Mouse (Mus musculus): ENCODE results near the gene Ctrc.
A peak's percentile ranks its signal among the peaks of the same experiment; 100 is the strongest.

The Ctrc gene

DNA sequence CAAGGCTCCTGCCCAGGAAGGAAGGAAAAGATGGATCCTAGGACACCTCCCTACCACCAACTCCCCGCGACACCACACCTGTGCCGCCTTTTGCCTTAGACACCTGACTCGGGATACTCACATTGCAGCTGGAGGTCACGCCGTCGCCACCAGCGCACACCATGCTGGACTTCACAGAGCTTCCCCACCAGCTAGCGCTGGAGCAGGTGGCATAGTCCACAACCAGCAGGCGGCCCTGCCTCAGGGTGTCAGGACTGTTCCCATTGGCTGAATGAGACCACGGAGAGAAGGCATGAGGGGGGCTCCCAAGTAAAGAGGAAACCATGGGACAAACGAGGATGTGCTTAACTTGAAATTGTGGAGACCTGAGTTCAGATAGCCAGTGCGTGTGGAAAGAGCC is 27.3 kb downstream of the Ctrc start:
- no peak for DNase-seq

DNA sequence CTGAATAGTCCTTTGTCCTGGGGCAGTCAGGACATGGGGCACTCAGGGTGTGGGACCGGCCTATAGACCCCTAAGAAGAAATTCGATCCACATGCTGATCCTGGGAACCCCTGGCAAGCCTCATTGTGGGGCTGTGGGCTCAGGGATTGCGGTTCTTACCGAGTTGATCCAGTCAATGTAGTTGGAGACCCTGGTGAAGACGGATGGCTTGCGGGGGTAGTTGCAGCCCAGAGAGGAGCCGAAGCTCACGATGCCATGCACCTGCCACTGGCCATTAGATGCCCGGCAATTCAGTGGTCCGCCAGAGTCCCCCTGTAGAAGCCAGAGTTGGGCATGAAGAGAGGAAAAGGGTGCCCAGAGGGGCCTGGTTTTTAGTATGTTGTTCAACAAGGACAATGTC is 28.5 kb downstream of the Ctrc start:
- no peak for DNase-seq

DNA sequence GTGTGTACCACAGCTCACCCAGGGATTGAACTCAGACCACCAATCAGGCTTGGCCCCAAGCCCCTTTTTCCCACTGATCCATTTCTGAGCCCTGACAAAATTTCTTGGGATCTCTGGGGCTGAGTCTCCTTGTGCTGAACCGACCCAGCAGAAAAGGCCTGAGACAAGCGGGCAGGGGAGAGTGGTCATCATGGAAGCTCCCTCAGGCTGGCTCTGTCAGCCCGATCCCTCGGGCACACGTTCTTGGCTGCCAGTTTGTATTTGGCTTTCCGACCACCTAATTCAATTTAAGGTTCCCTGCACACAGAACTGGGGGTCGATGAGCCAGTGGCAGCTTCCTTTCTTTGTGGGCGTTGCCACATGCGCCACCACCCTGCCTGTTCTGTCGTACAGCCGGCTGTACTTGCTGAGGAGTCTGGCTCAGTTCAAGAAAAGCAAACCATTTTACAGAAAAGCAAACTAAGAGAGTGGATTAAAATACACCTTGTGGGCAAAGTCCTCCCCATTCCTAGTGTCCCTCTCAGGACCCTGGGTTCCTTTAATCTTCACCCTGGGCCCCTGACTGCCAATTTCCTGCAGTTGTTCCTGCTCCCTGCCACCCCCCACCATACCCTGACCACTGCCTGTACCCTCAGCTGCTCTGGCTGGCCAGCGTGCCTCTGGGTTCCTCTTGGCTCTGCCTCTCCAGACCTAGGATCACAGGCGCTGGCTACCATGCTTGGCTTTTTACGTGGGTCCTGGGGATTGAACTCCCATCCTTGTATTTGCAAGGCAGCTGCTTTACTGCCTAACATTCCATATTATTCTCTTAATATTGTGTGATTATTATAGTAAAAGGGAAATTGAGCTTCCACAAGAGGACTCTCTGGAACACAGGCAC is 29.1 kb downstream of the Ctrc start:
- no peak for DNase-seq

DNA sequence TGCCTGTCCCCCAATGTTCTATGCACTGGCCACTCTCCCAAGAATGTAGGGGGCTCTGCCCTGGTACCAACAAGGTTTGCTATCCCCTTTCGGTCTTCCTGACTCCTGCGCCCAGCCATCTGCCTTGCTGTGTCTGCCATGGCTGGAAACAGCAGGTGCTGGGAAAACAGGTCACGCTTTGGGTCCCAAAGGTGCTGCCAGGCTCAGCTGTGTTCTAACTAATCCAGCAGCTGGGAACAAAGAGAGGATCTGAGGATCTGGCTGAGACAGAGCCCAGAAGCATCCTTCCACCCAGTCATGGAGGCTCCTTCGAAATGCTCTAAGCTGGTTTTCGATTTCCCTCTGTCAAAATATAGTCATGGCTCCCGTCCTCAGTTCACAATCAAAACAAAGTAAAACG is 29.9 kb downstream of the Ctrc start:
- no peak for DNase-seq

DNA sequence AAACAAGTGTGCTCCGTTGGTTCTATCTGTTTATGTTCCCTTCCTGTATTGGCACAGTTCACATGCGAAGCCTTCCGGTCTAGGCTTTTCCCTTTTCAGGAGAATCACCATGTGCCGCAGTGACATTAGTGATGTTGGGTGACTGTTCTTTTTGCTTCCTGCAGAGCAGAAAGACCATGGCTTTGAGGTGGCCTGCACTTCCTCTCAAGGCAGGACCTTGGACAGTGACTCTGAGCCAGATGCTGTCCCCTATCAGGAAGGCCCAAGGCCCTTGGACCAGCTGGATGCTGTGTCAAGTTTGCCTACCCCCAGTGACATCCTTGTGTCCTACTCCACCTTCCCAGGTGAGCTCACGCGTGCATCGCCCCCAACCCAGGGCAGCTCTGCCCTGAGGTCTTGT is 34.8 kb downstream of the Ctrc start:
- no peak for DNase-seq

DNA sequence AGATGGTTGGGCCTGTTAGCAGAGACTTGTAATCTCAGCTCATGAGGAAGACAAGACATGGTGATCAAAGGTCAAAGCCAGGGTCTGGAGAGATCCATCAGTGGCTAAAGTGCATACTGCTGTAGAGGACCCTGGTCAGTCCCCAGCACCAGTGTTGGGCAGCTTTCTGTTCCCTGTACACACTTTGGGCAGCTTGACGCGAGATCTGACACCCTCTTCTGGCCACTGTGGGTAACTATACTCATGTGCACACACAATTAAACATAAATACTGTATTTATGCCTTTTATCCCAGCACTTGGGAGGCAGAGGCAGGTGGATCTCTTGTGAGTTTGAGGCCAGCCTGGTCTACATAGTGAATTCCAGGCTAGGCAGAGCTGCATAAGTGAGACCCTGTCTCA is 35.2 kb downstream of the Ctrc start:
- no peak for DNase-seq

DNA sequence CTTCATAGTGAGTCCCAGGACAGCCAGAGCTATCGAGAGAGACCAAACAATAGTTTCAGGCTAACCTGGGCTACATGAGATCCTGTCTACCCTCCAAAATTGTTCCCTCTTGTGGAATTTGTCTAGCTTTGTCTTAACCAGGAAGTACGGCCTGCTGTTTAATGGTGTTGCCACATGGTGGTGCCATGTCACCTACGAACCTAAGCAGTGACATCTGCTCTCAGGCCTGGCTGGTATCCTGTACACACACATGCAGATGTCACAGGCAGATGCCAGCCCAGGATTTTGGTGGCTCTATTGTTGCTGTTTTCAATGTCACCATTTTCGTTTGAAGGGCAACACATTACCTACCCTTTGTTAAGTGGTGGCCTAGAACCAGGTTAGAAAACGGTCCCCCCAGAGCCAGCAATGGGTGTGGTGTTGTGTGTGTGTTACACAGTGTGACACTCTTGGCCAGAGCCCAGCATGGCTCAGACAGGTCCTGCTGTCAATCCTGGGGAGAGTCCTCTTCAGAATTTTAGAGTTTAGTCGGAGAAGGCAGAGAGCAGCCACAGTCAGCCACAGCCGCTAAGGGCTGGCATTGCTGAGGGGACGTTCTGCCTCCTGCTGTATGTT is 36.2 kb downstream of the Ctrc start:
- DNase-seq, result peak in 1 of 2 experiments; percentile 37

DNA sequence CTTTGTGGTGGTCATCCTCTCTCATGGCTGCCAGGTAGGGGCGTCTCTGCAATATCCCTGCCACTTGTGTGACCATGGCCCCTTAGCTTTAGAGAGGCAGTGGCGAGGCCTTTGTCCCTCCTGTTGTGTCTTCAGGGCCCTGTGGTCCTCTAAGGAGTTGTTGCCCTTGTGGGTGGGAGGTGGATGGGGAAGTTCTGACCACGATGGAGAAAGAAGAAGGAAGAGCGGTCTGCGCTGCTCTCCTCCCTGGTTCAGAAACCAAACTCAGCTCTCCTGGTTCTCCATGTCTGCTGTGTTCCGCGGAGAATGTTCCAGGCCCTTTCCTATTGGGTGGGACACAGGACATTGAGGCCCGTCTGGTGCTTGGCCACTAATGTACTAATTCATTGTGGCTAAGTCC is 40.3 kb downstream of the Ctrc start:
- no peak for DNase-seq

DNA sequence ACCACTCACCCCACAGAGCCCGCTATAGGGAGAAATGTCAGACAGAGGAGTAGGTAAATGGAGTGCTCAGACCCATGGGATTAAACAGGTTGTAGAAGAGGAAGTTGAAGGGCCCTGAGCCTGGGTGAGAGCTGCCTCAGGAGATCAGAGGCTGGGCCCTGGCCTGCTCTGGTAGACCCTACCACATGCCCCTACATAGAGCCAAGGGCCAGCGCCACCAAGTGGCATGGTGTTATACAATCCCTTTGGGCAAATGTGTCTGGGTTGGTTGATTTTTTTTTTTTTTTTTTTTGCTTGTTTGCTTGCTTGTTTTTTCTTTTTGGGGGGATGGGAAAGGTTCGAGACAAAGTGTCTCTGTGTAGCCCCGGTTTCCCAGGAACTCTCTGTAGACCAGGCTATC is 42.1 kb downstream of the Ctrc start:
- DNase-seq, result peak in 1 of 2 experiments; percentile 38

DNA sequence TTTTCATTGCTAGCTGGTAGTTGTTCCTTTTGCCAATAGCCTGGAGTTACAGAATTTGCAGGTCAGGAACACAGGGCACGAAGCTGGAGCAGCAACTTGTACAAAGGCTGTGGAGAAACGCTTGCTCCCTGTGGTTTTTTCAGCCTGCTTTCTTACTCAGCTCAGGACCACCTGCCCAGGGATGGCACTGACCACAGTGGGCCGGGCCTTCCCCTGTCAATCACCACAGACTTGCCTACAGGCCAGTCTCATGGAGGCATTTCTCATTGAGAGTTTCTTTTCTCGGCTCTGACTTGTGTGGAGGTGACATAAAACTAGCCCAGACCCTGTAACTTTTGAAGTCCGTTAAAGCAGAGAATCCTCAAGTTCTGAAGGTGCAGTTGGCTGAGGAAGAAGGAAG is 48.6 kb downstream of the Ctrc start:
- no peak for DNase-seq

DNA sequence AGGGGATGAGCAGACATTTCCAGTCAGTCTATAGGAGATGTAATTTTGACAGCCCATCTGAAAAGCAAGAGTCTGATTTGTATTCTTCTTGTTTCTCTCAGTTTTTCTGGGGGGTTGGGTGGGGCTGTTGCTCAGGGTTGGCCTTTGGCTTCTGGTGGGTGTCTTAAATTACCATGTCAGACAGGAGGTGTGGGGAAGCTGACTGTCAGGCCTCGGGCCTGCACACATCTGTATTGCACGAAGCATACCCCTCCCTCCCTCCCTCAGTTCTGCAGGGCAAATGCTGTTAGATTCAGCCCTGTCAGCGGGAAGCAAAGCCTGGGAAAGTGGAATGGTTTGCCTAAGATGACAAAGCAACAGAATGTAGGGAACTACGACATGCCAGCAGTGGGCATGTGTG is 49.2 kb downstream of the Ctrc start:
- DNase-seq, result no peak

DNA sequence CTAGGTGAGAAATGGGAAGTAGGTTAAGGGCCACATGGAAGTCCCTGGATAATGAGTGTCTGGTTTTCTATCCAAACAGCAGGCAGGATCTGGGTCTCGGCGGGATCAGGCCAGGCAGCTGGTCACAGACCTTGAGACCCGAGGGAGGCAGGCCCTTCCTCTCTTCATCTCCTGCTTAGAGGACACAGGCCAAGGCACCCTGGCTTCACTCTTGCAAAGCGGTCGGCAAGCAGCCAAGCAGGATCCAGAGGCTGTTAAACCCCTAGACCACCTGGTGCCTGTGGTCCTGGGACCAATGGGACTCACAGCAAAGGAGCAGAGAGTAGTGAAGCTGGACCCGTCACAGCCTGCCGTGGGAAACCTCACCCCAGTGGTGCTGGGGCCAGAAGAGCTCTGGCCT is 49.8 kb downstream of the Ctrc start:
- peak in 1 of 2 experiments; percentile 49 for DNase-seq

DNA sequence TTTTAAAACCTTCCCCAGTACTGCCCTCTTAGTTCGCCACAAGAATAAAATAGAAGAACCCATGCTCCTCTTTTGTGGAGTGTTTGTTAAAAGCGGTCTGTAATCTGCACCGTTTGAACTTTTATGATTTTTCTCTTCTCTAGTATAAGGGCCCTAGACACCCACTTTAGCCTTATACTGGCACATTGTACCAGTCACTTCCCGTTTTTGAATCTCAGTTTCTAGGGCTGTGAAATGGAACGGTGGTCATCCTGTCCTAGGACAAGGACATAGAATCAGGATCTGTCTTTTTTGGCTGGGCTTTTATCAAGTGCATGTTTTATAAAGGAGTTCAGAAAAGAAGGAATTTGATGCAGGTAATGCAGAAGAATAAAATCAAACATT is 52.0 kb downstream of the Ctrc start:
- no peak for DNase-seq

DNA sequence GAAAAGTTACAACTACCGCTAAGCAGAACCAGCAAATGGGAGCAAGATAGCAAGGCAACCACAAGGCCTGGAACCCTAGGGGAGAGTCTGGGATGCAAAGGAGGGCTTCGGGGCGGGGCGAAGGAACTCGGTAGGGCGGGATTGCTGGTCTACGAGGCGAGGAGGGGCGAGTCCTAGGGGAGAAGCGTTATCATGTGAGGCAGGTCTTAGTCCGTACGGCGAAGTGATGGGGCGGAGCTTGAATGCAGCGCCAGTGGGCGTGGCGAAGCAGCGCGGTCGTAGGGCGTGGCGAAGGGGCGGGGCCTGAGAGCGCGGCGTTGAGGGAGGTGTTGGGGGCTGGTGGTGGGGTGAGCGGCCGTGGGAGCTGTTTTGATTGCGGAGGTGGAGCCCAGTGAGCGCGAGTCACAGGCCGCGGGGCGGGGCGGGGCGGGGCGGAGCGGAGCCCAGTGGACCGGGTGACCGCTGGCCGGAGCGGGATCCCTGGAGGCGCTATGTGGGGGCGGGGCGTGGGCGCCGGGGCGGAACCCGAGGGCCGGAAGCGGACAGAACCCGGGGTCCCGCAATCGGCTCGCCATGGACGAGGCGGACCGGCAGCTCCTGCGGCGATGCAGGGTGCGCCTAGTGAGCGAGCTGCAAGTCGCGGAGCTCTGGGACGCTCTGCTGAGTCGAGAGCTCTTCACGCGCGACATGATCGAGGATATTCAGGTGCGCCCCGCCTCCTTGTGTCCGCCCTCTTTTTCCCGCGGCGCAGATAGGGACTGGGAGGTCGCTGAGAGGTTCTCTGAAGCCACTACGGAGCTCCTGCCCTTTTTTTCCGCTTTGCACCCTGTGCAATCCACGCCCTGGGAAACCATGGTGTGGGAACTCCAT is 52.6 kb downstream of the Ctrc start, which contains the start of gene Casp9:
Gene Casp9 (plus strand): TSS at position 331 of the 870 bp plus-strand sequence.
- DNase-seq, result peak; percentile 98 to 99

DNA sequence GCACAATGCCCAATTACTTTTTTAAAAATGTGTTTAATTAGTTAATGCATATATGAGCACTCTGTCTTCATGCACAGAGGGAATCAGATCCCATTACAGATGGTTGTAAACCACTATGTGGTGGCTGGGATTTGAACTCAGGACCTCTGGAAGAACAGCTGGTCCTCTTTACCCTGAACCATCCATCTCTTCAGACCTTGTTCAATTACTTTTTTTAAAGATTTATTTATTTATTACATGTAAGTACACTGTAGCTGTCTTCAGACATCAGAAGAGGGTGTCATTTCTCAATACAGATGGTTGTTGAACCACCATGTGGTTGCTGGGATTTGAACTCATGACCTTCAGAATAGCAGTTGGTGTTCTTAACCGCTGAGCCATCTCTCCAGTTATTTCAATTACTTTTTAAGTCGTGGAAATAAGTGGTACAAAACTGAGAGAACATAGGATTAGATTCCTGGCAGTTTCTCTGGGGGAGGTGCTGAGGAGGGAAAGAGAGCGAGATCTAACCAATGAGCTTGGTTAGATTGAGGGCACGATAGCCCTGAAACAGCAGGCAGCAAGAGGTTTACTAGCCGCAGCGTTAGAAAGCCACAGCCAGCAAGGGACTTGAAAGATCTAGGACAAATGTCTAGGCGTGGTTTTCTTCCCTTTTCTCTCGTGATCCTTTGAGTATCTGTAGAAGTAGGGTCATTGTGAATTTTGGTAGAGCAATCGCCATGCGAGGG is 53.4 kb downstream of the Ctrc start:
- DNase-seq, result no peak

DNA sequence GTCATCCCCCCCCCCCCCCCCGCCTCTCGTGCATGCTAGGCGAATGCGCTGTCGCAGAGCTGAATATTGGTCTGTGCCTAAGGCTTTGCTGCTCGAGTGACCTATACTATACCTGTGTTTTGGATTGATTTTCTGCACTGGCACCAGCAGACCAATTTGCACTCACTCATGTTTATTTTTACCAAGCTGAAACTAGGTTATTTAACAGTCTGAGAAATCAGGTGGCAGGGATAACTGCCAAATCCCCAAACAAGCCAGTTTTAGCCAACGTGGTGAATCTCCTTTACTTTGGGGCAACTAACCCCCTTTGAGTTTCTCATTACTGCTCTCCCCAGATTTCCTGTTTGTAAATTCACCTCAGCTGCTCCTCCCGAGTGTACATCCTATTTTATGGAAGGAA is 54.2 kb downstream of the Ctrc start:
- no peak for DNase-seq

DNA sequence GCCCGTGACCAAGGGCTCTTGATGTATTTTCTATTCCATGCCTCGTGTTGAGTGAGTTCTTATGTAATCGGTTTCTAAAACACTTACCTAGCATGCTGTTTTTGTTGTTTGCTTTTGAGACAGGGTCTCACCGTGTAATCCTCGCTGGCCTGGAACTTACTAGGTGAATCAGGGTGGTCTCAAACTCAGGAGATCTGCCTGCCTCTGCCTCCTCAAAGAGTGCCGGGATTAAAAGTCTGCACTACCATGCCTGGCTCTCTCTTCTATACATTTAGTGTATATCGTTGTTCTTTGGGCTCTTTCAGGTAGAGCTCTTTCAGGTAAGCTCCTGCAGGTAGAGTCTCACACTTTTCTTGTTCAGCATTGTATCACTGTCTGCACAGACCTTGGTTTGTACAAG is 54.7 kb downstream of the Ctrc start:
- no peak for DNase-seq

DNA sequence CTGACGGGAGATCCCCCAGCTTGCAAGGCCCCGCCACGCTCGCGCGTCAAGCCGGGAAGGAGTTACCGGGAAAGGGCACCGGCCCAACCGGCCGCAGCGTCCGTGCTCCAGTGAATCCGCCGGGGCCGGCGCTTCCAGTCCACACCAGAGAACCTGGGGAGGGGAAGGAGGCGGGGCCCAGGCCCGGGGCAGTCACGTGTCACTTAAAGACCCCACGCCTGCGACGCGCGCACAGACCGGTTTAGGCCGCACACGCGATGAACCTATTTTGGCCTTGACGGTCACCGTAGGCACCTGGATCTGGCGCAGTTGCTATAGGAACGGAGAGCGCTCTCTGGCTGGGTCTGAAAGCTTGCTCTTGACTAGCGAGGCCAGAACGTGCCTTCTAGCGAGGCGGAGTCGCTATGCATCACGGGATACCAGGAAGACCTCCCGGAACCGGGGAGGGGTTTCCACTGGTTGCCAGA is 55.6 kb downstream of the Ctrc start, which contains the start of gene Dnajc16:
Gene Dnajc16 (minus strand): TSS at position 408 of the 467 bp plus-strand sequence.
- peak; percentile 98 to 99 for DNase-seq

DNA sequence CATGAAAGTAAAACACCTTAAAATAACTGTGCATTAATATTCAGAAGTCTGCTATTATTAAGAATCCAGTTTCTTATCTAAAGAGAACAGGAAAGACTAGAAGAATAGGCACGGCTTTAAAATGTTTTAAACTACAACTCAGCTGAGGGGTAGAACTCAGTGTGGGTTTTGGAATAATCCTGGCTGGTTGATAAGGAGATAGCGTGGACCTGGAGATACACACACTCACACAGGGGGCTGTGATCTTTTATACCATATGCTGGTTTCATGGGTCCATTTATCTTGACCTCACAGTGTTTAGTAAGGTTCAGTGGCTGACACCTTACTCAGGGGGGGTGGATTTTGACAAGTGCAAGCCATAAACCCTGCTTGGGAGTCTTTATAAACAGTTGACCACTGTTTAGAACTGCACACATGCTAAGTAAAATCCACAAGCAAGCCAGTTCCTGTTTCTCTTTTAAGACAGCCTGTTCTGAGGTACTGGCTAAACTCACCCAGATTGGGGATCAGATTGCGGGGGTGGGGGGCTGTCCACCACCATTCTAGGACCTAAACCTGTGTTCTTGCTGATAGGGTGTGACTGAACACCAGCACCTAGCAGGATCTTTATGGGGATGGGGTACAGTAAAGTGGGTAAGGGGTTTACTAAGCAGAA is 56.5 kb downstream of the Ctrc start:
- DNase-seq, result no peak

DNA sequence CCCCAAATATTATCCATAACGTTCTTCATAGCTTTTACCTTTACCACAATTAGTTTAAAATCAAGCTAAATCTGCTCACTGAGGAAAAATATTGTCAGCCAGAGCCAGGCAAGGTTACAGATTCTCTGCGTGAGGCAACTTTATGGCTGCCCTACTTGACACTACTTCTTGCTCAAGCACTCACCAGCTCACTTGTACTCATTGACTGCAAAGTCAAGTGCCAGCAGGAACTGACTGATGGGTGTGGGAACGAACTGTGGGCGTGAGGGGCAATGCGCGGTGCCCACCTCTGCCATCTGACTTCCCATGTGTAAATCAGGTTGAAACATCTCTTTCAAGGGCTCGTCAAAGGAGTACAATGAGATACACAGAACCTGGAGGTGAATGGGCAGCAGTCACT is 58.7 kb downstream of the Ctrc start:
- no peak for DNase-seq

DNA sequence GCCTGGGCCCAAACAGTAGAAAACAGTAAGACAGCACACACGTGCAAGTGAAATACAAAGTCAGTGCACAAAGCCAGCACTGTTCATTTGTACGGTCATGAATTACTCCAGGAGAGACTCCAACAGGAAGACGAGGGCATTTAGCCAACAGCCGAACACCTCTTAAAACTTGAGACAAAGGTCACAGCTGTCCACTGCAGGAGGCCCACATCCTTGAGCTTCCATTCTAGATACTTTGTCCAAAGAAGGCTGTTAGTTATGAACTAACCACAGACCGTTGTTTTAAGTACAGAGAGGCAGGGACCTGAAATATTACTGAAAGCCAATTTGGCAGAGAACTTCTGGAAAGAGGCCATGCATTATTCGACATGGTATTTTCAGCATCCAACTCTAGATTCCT is 59.1 kb downstream of the Ctrc start:
- peak; percentile 85 for DNase-seq

DNA sequence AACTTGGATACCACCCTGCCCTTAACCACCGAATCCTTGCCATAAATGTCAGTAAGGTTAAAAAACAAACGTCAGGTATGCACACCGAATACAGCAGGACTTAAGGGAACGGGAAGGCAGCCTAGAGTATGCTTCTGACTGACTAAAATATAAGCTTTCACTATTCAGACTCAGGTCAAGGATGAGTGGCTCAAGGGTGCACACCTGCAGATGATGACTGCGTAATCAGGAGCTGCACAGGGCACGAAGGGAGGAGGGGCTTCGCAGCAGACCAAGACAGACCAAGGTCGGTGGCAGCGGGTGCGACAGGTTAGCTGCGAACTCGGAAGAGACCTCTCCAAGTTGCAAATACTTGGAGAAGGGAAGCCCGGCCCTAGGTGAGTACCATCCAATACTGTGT is 60.0 kb downstream of the Ctrc start:
- no peak for DNase-seq
